Mouse (Mus musculus) Muller cell, postnatal 12 days (primary cell): ENCODE results near the gene BC051142.

Experiments
- DNase-seq: peaks from one replicate; pipeline ENCODE4 v3.0.0-alpha.2; 2015; ENCODE audit errors: inconsistent ontology term

Gene BC051142

DNA sequence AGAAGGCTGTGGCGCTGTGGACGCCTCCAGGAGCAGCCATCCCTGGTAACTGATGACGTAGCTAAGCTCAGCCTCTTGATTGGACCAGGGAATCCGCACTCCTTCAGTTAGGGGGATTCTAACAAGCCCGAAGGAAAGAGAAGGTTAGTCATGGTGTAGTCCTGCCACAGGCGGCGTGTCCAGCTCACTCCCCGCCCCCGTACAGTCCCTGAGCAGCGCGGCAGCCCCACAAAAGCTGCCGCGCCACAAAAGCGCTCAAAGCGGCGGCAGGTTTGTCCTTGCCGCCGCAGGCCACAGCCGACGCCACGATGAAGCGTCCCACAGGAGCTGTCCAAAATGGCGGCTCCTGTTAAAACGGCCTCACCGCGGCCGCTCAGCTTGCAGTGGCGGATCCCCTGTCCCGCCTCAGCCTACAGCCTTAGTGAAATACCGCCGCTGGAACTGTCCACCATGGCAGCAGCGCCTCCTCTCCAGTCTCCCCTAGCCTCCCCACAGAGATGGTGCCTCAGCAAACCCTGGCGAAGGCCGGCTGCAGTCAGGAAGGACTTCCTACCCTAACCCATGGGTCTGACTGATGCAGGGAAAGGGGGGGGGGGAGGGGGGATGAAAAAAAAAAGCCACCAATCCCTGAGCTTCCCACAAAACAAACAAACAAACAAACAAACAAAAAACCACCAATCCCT lies at the start of gene BC051142:
TSS of gene BC051142 (plus strand) at position 110 of the 683 bp plus-strand sequence.
- DNase-seq = peak; percentile 91

DNA sequence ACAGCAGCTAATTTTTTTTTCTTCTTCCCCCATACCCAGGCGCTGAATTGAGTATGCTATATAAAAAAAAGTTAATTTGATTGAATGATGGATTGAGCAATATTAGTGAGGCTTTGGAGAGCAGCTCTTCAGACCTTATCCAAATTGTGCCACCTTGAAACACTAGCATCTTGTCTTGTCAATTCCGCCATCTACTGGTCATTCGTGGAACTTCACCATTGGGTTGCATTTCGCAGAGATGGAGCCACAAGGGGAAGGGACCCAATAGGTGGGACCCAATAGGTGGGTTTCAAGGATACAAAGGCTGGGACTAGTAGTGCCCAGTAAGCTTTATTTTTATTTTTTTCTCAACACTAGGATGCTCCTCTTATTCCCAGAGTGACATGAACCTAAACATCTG lies 49.2 kb upstream of the BC051142 start:
- DNase-seq = peak; percentile 35

DNA sequence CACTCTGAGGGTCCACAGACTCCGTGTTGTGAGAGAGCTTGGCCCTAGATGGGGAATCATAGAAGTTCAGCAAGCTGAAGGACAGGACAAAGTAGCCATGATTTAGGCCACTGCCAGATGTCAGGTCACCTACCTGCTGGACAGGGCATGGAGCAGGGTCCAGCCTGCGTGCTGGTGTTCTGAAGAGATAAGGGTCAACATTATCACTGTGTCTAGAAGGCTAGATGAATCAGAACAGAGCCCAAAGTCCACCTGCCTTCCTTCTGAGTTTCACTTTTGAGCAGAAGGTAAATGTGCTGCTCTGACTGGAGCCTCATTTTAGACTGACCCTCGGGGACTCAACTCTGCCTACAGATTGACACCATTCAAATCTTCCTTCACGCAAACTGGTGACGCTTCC lies 44.1 kb upstream of the BC051142 start, which contains the start of gene Btnl2:
TSS of gene Btnl2 (plus strand) at position 284 of the 400 bp plus-strand sequence.
- no peak for DNase-seq

DNA sequence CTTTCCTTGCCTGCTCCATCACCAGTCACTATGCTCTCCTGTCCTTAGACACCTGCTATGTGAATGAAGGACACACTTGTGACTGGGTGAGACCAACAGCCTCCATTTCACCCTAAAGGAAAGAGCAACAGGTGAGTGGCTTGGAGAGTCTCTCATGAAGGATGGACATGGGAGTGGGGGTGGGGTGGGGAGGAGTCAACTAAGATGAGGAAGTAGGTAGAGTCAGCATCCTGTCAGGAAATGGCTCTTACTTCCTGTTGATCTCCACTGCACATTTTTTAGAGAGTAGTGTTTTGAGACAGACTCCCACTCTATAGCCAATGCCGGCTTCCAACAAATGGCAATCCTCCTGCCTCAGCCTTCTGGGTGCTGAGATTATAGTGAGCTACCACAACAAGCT lies 43.7 kb upstream of the BC051142 start:
- DNase-seq = no peak

DNA sequence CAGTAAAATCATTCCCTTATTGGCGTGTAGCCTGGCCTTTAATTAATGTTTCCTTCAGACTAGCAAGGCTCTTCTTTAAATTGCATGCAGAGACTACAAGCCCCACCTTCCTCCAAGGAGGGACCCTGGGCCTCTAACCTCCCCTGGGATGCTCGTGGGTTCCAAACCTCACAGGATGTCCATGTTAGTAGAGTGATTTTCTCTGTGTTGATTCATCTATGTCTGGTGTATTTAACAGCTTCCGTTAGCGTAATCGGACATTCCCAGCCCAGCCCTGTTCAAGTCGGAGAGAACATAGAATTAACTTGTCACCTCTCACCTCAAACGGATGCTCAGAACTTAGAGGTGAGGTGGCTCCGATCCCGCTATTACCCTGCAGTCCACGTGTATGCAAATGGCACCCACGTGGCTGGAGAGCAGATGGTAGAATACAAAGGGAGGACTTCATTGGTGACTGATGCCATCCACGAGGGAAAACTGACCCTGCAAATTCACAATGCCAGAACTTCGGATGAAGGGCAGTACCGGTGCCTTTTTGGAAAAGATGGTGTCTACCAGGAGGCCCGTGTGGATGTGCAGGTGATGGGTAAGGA lies 35.6 kb upstream of the BC051142 start:
- DNase-seq = no peak

DNA sequence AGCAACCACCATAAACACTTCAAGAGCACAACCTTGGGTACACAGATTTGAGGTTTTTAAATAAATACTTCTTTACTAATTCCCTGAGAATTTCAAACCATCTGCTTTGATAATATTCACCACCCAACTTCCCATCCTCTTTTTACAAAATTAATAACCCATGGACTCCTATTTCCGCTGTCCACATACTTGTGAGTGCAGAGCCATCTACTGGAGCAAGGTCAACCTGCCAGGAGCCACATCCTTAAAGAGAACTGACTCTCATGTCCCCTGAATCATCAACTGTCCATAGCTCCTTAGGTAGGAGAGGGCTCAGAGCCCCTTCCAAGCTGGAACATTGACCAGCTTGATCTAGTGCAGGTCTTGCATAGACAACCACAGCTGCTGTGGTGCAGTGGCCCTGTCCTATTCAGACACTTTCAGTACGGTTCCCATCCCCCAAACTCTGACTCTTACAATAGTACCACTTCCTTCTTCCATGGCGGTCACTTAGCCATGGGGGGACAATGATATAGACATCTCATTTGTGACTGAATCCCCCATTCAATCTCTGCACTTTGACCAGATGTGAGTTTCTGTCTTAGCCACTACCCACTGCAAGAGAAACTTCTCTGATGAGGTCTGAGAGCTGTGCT lies 34.8 kb upstream of the BC051142 start:
- no peak for DNase-seq

DNA sequence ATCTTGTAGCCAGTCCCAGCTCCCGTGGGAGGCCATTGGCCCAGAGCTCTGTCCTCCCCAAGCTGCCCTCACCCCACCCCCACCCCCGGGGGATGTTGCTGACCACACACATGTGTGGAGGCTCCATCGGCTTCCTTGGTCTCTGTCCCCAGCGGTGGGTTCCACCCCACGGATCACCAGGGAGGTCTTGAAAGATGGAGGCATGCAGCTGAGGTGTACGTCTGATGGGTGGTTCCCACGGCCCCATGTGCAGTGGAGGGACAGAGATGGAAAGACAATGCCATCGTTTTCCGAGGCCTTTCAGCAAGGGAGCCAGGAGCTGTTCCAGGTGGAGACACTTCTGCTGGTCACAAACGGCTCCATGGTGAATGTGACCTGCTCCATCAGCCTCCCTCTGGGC lies 33.6 kb upstream of the BC051142 start:
- no peak for DNase-seq

DNA sequence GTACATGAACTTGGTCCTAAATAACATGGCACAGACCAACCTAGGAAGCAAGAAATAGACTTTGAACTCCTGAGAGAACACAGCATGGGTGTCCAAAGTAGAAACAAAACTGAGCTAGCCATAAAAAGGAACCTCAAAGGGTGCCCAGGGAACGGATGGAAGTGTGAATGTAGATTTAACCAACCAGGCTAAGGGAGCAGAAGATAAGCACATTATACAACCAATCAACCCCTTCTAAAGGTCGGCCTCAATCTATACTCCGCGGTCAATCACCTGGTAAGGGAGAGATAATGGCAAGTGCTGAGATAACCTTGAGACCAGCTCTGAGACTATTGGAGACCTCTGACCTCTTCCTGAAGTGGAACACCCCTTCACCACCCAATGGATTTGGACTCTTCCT lies 28.1 kb upstream of the BC051142 start:
- DNase-seq = no peak

DNA sequence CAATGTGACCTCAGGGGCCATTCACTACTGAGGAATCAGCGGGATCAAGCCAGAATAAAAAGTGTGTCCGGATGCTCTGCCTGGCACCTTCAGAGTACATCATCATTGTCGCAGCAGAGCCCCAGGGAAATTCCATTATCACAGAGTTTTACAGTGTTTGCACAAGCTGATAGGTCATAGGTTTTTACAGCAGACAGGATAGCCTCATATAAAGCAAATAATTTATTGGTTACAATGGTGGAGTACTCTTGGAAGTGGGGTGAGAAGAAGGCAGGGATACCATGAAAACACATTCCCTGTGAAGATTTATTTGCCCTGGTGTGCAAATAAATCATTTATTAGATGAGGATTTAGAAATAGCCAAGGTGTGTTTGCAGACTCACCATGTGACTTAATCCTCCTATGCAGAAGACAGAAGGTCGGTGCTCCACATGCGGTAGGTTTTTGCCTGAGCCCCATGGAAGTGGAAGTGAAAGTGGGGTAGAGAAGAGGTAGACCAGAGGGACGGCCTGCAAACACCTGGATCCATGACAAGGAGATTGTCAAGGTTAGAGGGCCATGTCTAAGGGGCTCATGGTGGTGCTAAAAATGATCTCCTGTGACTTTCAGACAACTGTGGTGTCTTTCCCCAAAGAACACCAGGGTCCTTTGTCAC lies 25.4 kb upstream of the BC051142 start:
- no peak for DNase-seq

DNA sequence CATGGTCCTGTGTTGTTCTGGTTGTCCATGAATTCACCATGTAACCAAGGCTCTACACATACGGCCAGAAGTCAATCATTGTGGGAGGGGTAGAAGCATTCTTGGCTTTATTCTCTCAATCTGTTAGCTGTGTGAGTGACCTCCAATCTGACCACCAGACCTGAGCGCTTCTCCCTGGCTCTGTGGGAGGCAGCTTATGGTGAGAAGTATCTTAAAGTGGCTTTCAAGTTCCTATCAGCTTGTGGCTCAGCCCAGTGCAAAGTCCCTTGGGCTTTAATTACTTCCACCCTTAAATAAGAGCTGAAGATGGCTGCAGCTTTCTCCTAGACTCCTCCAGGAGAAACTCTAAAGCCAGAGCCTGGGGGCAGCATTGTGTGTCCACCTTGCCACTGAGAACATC lies 21.8 kb upstream of the BC051142 start, which contains the start of gene Btnl1:
TSS of gene Btnl1 (plus strand) at position 286 of the 400 bp plus-strand sequence.
- no peak for DNase-seq

DNA sequence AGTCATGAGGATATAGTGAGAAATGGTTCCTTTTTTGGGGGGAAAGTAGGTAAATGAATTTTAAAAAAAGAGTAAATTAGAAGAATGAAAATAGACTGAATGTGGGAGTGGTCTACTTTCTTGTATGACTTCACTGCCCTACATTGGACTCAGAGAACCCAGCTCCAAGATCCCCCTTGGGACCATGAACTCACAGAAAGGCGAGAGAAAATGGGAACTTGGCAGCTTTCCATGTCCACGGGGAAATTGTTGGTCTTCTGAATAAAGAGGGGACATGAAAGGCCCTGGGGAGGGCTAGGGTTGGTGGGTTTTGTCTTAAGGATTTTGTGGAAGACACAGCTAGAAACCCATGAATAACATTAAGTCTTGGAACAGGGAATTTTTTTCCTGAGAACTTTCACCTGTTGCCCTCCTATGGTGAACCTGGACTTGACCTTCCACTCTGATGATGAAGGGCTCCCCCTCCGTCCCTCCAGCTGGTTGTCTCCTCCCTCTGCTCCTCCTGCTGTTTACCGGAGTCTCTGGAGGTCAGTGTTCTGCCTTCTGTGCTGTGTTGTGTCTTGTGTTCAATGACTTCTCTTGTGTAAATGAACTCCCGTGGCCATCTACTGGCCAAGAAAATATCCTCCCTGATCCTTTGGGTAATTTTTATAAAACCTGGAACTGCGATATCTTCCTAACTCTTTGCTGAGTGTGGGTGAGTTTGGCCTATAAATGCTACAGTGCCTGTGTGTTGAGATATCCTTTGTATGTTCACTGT lies 21.0 kb upstream of the BC051142 start:
- no peak for DNase-seq

DNA sequence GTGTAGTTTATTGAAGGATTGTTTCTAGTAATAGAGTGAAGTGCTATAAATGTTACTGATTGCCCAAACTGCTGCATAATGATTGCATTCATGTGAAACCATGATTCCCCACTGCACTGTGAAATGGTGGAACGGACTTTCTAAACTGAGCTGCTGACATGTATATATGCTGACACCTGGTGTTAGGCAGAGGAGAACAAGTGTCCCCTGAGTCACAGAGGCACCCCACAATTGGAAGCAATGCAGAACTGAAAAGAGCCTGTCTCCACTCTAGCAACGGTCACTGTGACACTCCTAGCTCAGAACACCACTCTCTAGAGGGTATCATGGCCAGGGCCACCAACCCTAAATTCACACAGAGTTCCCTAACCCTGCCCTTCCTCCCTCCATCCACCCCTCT lies 19.9 kb upstream of the BC051142 start:
- no peak for DNase-seq

DNA sequence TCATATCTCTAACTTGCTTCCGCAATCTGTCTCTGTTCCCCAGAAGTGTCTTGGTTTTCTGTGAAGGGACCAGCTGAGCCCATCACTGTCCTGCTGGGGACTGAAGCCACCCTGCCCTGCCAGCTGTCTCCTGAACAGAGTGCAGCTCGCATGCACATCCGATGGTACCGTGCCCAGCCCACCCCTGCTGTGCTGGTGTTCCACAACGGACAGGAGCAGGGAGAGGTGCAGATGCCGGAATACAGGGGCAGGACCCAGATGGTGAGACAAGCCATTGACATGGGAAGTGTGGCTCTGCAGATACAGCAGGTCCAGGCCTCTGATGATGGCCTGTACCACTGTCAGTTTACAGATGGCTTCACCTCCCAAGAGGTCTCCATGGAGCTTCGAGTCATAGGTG lies 19.2 kb upstream of the BC051142 start:
- DNase-seq = no peak

DNA sequence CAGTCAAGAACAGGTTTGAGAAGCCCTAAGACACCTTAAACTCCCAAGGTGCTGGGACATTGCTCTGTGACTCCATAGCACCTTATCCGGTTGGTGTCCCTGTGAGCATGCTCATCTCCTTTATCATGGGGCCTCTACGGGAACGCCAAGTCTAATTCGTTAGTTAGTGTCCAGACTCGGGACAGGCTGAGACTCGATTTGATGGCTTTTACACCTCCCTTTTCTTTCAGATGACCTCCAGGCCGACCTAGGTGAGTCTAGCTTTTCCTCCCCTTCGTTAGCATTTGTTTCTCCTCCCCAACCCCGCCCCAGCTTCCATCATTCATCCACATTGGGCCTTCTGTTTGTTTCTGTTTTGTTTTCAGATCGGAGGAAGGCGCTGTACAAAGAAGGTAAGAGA lies 16.7 kb upstream of the BC051142 start:
- DNase-seq = no peak

DNA sequence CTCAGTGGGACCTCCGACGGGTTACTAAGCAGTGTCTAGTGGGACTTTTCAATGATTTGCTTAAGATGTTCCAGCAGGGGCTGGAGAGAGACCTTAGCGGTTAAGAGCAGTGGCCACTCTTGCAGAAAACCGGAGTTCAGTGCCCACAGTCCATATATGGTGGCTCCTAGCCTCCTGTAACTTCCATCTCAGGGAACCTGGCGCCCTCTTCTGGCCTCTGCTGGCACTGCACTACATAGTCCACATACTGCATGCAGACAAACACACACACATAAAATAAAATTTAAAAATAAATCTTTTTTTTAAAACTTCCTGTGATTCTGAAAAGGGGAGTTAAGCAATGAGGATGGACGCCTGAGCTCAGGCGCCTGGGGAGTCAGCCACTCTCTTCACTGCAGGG lies 15.4 kb upstream of the BC051142 start:
- no peak for DNase-seq

DNA sequence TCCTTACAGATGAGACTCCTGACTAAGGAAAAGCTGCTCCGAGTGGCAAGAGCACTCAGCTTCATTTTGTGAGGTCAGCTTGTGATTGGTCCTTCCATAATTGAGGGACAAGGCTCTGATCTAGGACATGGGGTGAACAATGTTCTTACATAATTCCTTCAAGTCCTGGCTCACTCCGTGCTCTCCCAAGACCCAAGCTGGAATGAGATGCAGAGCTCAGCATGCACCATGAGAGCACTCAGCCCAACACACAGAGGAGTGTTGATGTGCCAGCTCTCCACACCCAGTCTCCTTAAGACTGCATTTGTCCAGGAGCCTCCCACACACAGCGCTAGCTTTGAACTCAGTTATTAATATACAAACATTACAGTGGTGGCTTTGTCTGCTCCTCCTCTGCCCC lies 13.9 kb upstream of the BC051142 start:
- DNase-seq = no peak

DNA sequence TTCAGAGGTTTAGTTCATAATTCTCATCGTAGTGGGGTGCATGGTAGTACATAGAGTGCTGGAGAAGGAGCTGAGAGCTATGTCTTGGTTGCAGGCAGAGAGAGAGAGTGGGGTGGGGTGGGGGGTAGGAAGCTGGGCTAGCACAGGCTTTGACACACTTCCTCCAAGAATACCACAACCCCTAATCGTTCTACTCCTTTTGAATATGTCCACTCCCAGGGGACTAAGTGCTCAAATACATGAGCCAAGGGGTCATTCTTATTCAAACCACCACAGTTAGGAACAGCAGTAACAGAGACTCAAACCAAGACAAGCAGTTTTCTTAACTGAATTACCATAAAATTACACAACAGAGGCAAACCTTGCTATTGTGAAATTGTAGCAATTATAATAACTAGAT lies 12.0 kb upstream of the BC051142 start:
- no peak for DNase-seq

DNA sequence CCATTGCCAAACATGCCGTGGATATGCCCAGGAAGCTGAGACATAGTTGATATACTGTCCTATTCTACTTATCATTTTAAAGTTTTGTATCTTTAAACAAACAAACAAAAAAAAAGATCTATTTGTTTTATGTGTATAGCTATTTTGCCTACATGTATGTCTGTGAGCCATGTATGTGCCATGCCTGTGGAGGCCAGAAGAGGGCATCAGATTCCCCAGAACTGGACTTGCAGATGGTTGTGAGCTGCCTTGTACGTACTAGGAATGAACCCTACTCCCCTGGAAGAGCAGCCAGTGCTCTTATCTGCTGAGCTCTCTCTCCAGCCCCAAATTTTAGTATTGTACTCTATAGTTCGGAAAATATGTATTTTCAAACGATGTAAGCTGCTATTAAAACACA lies 10.1 kb upstream of the BC051142 start:
- DNase-seq = no peak

DNA sequence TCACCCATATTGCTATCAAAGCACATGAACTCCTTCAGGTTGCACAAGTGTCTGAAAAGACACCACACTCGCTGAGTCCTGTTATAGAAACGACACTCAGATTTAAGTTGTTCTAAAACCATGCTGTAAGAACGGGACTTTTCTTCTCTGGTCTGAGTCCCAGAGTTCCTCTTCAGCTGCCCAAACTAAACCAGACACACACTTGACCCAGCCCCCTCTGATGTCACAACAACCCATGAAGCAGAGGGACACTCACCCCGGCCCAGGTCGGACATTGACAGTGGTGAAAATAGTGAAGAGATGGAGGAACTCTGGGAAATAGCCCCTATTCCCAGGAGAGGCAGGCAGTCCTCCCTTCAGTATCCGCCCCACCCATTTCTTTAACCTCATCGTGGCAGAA lies 7.1 kb upstream of the BC051142 start:
- DNase-seq = no peak

DNA sequence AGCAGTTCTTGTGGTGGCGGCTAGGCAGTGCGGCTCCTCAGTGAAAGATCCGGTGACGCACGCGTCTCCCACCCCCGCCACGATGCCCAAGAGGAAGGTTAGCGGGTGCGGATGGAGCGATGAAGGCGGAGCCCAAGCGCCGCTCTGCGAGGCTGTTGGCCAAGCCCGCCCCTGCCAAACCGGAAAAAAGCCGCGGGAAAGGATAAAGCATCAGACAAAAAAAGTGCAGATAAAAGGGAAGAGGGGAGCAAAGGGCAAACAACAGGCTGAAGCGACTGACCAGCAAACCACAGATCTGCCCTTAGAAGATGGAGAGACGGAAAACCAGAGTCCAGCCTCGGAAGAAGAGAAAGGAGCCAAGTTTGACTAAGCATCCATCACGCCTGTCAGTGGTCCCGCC lies 6.3 kb upstream of the BC051142 start:
- peak; percentile 61 for DNase-seq

DNA sequence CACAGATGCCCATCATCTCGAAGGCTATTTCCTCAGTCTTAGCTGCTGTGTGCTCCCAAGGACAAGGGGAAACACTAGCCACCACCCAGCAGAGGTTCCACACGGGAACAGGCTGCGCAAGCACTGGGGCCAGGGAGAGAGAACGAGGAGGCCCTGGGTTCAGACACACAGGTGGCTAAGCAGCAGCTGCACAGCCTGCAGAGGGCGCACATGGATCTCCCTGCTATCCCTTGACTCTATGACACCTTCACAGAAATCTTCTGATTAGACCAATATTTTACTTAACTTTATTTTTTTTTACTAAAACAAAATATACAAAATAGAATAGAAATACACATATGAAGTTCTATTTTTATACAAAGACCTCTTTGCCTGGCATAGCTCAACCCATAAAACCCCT lies 1.3 kb upstream of the BC051142 start:
- no peak for DNase-seq
